Mouse (Mus musculus): ENCODE results near the gene Zfp853. TPM values are rescaled to one million over a fixed set of nuclear protein-coding genes. Genes with fewer than 3 reads are reported as not detected.

Gene Zfp853
- polyA plus RNA-seq, 1 experiment from 2014 or later = not detected

DNA sequence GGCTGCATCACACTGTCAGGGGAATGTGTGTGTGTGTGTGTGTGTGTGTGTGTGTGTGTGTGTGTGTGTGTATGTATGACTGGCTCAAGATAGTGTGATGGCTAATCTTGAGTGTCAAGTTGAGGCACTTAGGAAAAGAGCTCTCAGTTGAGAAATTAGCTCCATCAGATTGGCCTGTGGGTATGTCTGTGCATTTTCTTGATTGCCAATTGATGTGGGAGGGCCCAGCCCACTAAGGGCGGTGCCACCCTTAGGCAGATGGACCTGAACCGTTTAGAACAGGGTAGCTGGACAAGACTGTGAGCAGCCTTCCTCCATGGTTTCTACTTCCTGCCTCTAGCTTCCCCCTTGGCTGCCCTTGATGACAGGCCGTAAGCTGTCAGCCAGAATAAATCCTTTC lies 21.3 kb downstream of the Zfp853 start:
- no peak for TF ChIP-seq EP300 (IDR thresholded peaks at IDR 0.05)
- TF ChIP-seq CTCF (IDR thresholded peaks at IDR 0.05) = no peak
- no peak for ATAC-seq
- WGBS = 61% methylated on average over 3 of the region's 3 CpGs
- Histone ChIP-seq H3K4me1 (ENCODE audit: insufficient read depth, low read depth, low read length) (no peaks in the 10 kb centered on the region), H3K4me3 (ENCODE audit: low read depth, low read length) (no peak overlapping the region), H3K27me3 (replicated peaks; ENCODE audit: insufficient read depth, low read length) (no peaks in the 10 kb centered on the region), H3K27ac (ENCODE audit: low read length) (no peak overlapping the region), H3K4me2 (replicated peaks; ENCODE audit: low read depth, low read length) (no peak overlapping the region), H3K9me3 (ENCODE audit: low read length) (no peaks in the 10 kb centered on the region), H3K9ac (replicated peaks; ENCODE audit: low read depth) (no peak overlapping the region), H3K36me3 (ENCODE audit: insufficient read depth, low read length) (no peaks in the 10 kb centered on the region)
- no peak for DNase-seq (ENCODE audit: low spot score)

- no peak for TF ChIP-seq EP300 (IDR thresholded peaks at IDR 0.05)
- Histone ChIP-seq H3K9me3 (ENCODE audit: low read length) (no peaks in the 10 kb centered on the region), H3K4me1 (ENCODE audit: insufficient read depth, low read depth, low read length) (no peaks in the 10 kb centered on the region), H3K4me3 (ENCODE audit: low read depth, low read length) (no peak overlapping the region), H3K36me3 (ENCODE audit: insufficient read depth, low read length) (no peaks in the 10 kb centered on the region), H3K27ac (ENCODE audit: low read length) (no peak overlapping the region), H3K9ac (replicated peaks; ENCODE audit: low read depth) (no peak overlapping the region), H3K27me3 (replicated peaks; ENCODE audit: insufficient read depth, low read length) (no peaks in the 10 kb centered on the region), H3K4me2 (replicated peaks; ENCODE audit: low read depth, low read length) (no peak overlapping the region)
- WGBS = 80% methylated on average over 6 of the region's 6 CpGs
- ATAC-seq = no peak
- no peak for DNase-seq (ENCODE audit: low spot score)
These were observed 21.8 kb downstream of the Zfp853 start for GRCm38 (mm10) chr5:143271642-143272041.

GRCm38 (mm10) chr5:143270151-143270519 lies 23.3 kb downstream of the Zfp853 start:
- H3K4me2 ChIP-seq (replicated peaks; ENCODE audit: low read depth, low read length) = peak overlapping the region; percentile 94
- ATAC-seq (peak; percentile 7; the same call in 1 of the 2 replicates), DNase-seq (ENCODE audit: low spot score) (no peak)
- no peaks in the 10 kb centered on the region for H3K36me3 ChIP-seq (ENCODE audit: insufficient read depth, low read length)
- H3K9ac ChIP-seq (replicated peaks; ENCODE audit: low read depth) = peak overlapping the region; percentile 52
- H3K27ac ChIP-seq (ENCODE audit: low read length) = no peak overlapping the region
- H3K4me3 ChIP-seq (ENCODE audit: low read depth, low read length) = peak overlapping the region; percentile 88
- WGBS = 3% methylated on average over 12 of the region's 12 CpGs
- no peaks in the 10 kb centered on the region for H3K27me3 ChIP-seq (replicated peaks; ENCODE audit: insufficient read depth, low read length)
- no peaks in the 10 kb centered on the region for H3K9me3 ChIP-seq (ENCODE audit: low read length)
- H3K4me1 ChIP-seq (ENCODE audit: insufficient read depth, low read depth, low read length) = no peaks in the 10 kb centered on the region
- TF ChIP-seq CTCF (IDR thresholded peaks at IDR 0.05) = 0 out of 2 replicates have a peak, but pooled peaks have one; percentile 1
- no peak for TF ChIP-seq EP300 (IDR thresholded peaks at IDR 0.05)

GRCm38 (mm10) chr5:143269363-143270150 lies 23.9 kb downstream of the Zfp853 start, which contains the start of gene Zfp316:
Gene Zfp316 (minus strand): TSS chr5:143270022.
- DNase-seq (ENCODE audit: low spot score) = peak; percentile 69
- peak; percentile 89 for ATAC-seq
- peak within 1 kb of the TSS; percentile 52 for H3K9ac ChIP-seq (replicated peaks; ENCODE audit: low read depth)
- H3K36me3 ChIP-seq (ENCODE audit: insufficient read depth, low read length) = no peaks in the 10 kb centered on the region
- no peaks in the 10 kb centered on the region for H3K27me3 ChIP-seq (replicated peaks; ENCODE audit: insufficient read depth, low read length)
- TF ChIP-seq CTCF (IDR thresholded peaks at IDR 0.05) (no peak), EP300 (IDR thresholded peaks at IDR 0.05) (no peak)
- no peak within 1 kb of the TSS for H3K27ac ChIP-seq (ENCODE audit: low read length)
- peak within 1 kb of the TSS; percentile 88 for H3K4me3 ChIP-seq (ENCODE audit: low read depth, low read length)
- H3K4me2 ChIP-seq (replicated peaks; ENCODE audit: low read depth, low read length) = peak within 1 kb of the TSS; percentile 94
- no peaks in the 10 kb centered on the region for H3K4me1 ChIP-seq (ENCODE audit: insufficient read depth, low read depth, low read length)
- H3K9me3 ChIP-seq (ENCODE audit: low read length) = no peaks in the 10 kb centered on the region
- under 1% methylated on average over 52 of the region's 79 CpGs for WGBS

DNA sequence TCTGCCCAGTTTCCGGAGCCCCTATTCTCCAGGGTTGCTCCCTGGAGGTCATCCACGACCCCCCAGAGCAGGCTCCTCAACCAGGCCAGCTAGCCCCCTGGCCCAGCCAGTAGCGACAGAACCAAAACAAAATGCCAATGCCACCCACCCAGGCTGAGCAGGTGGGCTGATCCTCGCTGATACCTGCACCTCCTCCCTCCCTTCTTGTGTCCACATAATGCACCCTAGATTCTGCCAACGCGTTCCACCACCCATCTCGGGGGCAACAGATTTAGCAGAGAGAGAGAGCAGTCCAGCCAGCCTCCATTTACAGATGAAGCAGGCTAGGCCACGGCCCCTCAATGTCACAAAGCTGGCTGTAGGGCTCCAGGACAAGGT lies 24.4 kb downstream of the Zfp853 start:
- no peak for DNase-seq (ENCODE audit: low spot score)

DNA sequence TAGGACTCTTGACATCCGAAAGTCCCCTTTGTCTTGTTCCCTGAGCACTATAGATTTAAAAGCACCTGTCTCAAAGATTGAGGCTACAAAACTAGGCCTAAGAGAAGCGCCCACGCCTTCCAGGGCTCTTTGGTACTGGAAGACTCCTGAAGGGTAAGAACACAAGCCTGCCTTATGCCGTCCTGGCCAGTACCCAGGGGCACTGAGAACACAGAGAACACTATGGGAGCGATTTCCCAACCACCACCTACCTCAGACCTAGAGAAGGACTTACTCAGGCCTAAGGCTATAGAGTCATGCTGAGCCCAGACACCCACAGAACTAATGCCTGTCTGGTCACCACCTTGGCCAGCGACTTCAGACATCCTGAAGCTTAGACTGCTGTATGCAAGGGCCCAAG lies 26.6 kb downstream of the Zfp853 start:
- TF ChIP-seq CTCF (IDR thresholded peaks at IDR 0.05) (no peak), EP300 (IDR thresholded peaks at IDR 0.05) (no peak)
- H3K36me3 ChIP-seq (ENCODE audit: insufficient read depth, low read length) = no peaks in the 10 kb centered on the region
- H3K4me1 ChIP-seq (ENCODE audit: insufficient read depth, low read depth, low read length) = no peaks in the 10 kb centered on the region
- H3K27ac ChIP-seq (ENCODE audit: low read length) = no peak overlapping the region
- H3K9me3 ChIP-seq (ENCODE audit: low read length) = no peaks in the 10 kb centered on the region
- no peaks in the 10 kb centered on the region for H3K27me3 ChIP-seq (replicated peaks; ENCODE audit: insufficient read depth, low read length)
- 88% methylated on average over 6 of the region's 6 CpGs for WGBS
- H3K9ac ChIP-seq (replicated peaks; ENCODE audit: low read depth) = no peak overlapping the region
- H3K4me3 ChIP-seq (ENCODE audit: low read depth, low read length) = no peak overlapping the region
- ATAC-seq (no peak), DNase-seq (ENCODE audit: low spot score) (no peak)
- no peak overlapping the region for H3K4me2 ChIP-seq (replicated peaks; ENCODE audit: low read depth, low read length)

More for the DNA sequence above, 24.4 kb downstream of the Zfp853 start:
- H3K27ac ChIP-seq (ENCODE audit: low read length) = no peak overlapping the region
- H3K9me3 ChIP-seq (ENCODE audit: low read length) = no peaks in the 10 kb centered on the region
- H3K4me1 ChIP-seq (ENCODE audit: insufficient read depth, low read depth, low read length) = no peaks in the 10 kb centered on the region
- peak overlapping the region; percentile 94 for H3K4me2 ChIP-seq (replicated peaks; ENCODE audit: low read depth, low read length)
- WGBS = 24% methylated on average over 8 of the region's 8 CpGs
- H3K27me3 ChIP-seq (replicated peaks; ENCODE audit: insufficient read depth, low read length) = no peaks in the 10 kb centered on the region
- ATAC-seq = no peak
- H3K9ac ChIP-seq (replicated peaks; ENCODE audit: low read depth) = peak overlapping the region; percentile 52
- H3K36me3 ChIP-seq (ENCODE audit: insufficient read depth, low read length) = no peaks in the 10 kb centered on the region
- peak overlapping the region; percentile 88 for H3K4me3 ChIP-seq (ENCODE audit: low read depth, low read length)
- TF ChIP-seq EP300 (IDR thresholded peaks at IDR 0.05) (no peak), CTCF (IDR thresholded peaks at IDR 0.05) (no peak)

Measured in lung, postnatal 0 days (tissue).